Mouse (Mus musculus) hindlimb bud, embryonic 11.5 days (tissue): ENCODE data around the gene Mthfd1.

Source experiments
- DNase-seq: peaks from one replicate; pipeline ENCODE4 v3.0.0-alpha.2; 2012; ENCODE audit warnings: low read depth, low spot score; ENCODE audit errors: extremely low spot score

Gene Mthfd1

GRCm38 (mm10) chr12:76262918-76263317, 7.8 kb downstream of the Mthfd1 start:
- no peak for DNase-seq

GRCm38 (mm10) chr12:76263876-76264275, 8.8 kb downstream of the Mthfd1 start:
- DNase-seq: no peak

GRCm38 (mm10) chr12:76264325-76264965, 9.3 kb downstream of the Mthfd1 start:
- no peak for DNase-seq

GRCm38 (mm10) chr12:76265001-76265400, 9.9 kb downstream of the Mthfd1 start:
- DNase-seq: no peak

GRCm38 (mm10) chr12:76266875-76267274, 11.8 kb downstream of the Mthfd1 start:
- DNase-seq: peak; percentile 47

GRCm38 (mm10) chr12:76268686-76269085, 13.6 kb downstream of the Mthfd1 start:
- no peak for DNase-seq

- DNase-seq: no peak
Observed at GRCm38 (mm10) chr12:76269196-76269595, 14.1 kb downstream of the Mthfd1 start.

GRCm38 (mm10) chr12:76271516-76271915, 16.4 kb downstream of the Mthfd1 start:
- no peak for DNase-seq

- no peak for DNase-seq
Observed at GRCm38 (mm10) chr12:76272610-76273524, 17.8 kb downstream of the Mthfd1 start.

GRCm38 (mm10) chr12:76278209-76278608, 23.1 kb downstream of the Mthfd1 start:
- no peak for DNase-seq

- no peak for DNase-seq
Observed at GRCm38 (mm10) chr12:76280556-76280955, 25.5 kb downstream of the Mthfd1 start.

GRCm38 (mm10) chr12:76281111-76281660, 26.1 kb downstream of the Mthfd1 start:
- no peak for DNase-seq

- DNase-seq: no peak
Observed at GRCm38 (mm10) chr12:76282132-76282531, 27.0 kb downstream of the Mthfd1 start.

- DNase-seq: no peak
Observed at GRCm38 (mm10) chr12:76282532-76283173, 27.6 kb downstream of the Mthfd1 start.

GRCm38 (mm10) chr12:76285418-76285817, 30.3 kb downstream of the Mthfd1 start:
- no peak for DNase-seq

GRCm38 (mm10) chr12:76287986-76288385, 32.9 kb downstream of the Mthfd1 start:
- DNase-seq: no peak

GRCm38 (mm10) chr12:76288494-76288893, 33.4 kb downstream of the Mthfd1 start:
- DNase-seq: no peak

GRCm38 (mm10) chr12:76289428-76289827, 34.3 kb downstream of the Mthfd1 start:
- DNase-seq: no peak

GRCm38 (mm10) chr12:76290271-76290670, 35.2 kb downstream of the Mthfd1 start:
- no peak for DNase-seq

- DNase-seq: no peak
Observed at GRCm38 (mm10) chr12:76293192-76293591, 38.1 kb downstream of the Mthfd1 start.

- DNase-seq: no peak
Observed at GRCm38 (mm10) chr12:76297830-76298229, 42.7 kb downstream of the Mthfd1 start.
